Mouse (Mus musculus): Measurements from ENCODE around the gene Mtnr1a.
"Not testable (repeated sequence)": the region's sequence is repeated elsewhere in the genome, so short reads cannot be mapped to it uniquely, and the experiment has no call there.

Gene Mtnr1a

DNA sequence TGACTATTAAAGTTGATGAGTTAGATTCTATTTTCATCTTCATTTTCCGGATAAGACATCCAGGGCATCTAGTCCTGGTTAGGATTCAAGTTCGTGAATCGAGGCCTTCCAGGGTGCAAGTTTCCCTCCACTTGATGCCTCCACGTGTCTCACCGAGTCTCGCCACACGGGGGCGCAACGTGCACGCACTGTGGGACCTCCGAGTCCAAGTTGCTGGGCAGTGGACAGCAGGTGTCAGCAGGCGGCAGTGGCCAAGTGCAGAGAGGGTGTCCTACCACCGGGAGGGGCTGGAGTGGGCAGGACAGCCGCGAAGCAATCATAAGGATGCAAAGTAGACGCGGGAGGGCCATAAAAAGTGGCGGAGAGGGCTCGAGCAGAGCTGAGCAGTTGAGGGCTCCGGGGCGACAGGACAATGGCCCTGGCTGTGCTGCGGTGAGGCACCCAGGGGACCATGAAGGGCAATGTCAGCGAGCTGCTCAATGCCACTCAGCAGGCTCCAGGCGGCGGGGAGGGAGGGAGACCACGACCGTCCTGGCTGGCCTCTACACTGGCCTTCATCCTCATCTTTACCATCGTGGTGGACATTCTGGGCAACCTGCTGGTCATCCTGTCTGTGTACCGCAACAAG lies at the start of gene Mtnr1a:
Mtnr1a (plus strand) TSS at position 379 of the 628 bp plus-strand sequence.
- peak; percentile 72 for DNase-seq

DNA sequence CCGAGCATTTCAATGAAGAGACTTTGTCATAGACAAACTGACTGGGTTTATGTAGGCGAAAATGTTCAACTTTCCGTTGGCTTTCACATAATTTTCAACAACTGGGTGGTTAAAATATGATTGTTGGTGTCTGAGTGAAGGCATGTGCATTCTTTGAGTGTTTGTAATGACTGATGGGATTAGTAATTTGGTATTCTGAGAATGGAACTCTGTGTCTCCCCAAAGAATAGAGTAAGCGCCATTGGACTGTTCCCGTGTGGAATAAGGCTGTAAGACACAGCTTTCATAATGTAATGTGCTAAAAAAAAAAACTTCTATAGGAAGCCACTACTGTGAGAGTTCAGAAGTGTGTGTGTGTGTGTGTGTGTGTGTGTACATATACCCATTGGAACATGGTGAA lies 49.7 kb upstream of the Mtnr1a start:
- DNase-seq, result no peak

DNA sequence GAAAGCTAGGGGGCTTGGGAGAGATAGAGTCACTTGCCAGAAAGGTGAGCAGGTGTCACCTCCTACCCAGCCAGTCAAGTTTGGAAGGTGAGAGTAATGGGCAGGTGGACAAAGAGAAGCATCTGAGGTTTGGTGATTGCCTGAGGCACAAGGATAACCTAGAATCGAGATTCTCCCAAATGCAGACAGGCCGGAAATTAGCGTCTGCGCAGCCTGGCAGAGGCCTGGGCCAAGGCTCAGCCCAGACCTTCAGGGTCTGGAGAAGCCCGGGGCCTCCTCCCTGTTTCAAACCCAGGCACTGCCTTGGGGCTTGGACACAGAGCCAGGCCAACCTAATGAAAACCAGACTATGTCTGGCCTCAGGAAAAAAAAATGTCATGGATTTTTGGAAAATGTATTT lies 47.8 kb upstream of the Mtnr1a start:
- DNase-seq, result no peak

DNA sequence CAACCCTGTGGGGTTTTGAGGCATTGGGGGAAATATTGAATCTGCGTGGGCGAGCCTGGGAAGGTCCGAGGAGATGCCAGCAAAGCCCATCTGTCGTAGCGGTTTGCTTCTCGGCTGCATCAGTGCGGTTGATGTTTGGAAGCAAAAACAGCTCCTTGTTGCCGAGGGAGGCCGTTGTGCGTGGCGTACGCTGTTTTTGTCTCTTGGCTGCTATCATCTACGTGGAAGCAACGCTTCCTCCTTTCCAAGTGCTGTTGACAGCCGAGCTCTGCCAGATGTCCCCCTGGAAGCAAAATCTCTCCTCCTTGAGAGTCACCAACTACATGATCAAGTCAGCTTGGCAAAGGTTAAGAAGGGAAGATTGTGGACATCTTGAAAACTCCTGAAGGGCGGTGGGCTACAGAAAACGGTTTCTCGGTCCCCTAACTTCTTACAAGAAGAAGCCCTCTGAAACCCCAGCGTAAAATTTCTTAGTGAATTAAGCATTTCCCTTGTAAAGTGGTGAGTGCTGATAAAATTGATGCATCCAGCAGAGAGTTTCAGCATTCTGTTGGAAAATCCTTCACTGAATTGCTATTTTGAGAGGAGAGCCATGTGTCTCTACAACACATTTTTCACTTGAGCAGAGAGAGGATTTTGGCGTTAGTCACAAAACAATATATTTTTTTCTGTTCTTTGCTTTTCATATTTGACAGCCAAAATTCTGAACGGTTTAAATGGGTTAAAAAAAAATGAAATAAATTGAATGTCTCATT lies 46.8 kb upstream of the Mtnr1a start:
- DNase-seq, result no peak

DNA sequence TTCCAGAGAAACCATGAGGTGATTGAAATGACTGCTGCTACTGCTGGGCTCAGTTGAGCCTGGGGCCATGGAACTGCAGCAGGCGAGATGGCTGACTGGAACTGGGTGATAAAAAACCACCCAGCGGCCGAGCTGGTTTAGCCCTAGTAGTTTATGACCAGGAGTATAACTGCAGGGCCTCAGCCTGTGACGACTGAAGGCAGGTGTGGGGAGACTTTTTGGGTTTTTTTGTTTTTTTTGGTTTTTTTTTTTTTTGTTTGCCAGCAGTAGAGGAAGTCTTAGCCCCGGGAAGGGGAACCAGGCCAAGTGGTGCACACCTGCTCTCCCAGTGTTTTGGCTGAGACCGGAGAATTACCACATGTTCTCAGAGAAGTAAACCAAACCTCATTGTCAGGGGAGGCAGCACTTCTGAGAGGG lies 40.8 kb upstream of the Mtnr1a start:
- DNase-seq, result no peak

DNA sequence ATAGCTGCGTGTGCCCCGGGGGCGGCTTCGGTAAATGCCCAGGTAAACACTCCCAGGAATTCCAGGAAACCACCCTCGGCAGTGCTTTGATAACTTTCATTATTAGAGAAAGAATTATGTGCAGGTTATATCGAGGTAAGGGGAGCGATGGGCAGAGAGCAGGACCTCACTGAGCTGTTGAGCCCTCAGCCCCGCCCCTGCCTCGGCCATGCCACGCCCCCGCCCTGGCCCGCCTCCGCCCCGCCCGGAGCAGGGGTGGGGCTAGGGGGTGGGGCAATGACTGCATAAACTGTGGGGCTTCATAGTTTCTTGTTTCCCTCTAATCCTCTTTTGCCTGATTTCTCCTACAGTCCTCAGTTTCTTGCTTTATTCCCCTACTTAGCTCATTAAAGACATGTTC lies 30.6 kb upstream of the Mtnr1a start:
- no peak for DNase-seq

DNA sequence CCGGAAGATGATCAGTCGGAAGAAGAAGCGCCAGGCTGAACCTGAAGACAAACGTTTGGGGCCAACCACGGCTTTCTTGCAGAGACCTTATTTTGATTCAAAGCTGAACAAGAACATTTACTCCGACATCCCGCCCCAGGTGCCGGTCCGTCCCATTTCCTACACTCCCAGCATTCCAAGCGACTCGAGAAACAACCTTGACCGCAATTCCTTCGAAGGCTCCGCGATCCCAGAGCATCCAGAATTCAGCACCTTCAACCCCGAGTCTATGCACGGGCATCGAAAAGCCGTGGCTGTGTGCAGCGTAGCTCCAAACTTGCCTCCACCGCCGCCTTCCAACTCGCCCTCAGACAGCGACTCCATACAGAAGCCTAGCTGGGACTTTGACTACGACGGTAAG lies 24.8 kb upstream of the Mtnr1a start:
- no peak for DNase-seq

DNA sequence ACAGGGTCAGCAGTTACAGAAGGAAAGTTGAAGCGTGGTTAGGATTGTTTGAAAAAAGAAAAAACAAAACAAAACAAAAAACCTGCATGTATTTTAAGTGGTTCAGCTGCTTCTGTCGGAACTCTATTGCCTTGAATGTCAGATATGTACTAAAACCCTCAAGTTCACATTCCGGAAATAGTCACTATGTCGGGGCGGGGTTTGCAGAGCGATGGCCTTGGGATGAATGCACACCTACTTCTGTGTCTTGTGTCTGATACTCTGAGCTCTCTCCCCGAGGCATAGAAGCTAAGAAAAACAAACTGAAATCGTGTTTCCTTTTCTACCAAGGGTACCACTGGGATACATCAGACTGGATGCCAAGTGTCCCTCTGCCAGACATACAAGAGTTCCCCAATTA lies 18.5 kb upstream of the Mtnr1a start:
- no peak for DNase-seq

DNA sequence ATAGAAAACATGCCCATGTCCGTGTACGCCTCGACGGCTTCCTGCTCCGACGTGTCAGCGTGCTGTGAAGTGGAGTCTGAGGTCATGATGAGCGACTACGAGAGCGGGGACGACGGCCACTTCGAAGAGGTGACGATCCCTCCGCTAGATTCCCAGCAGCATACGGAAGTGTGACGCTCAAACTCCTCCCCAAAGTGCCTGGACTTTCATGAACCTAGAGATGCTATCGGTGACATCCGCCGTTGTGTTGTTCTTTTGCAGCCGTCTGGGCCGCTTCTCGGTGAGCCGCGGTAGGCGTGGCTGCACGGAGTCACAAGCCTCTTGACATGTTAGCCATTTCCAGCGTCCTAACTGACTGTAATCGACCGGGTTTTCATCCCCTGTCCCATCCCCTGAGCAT lies 17.7 kb upstream of the Mtnr1a start:
- DNase-seq, result no peak

DNA sequence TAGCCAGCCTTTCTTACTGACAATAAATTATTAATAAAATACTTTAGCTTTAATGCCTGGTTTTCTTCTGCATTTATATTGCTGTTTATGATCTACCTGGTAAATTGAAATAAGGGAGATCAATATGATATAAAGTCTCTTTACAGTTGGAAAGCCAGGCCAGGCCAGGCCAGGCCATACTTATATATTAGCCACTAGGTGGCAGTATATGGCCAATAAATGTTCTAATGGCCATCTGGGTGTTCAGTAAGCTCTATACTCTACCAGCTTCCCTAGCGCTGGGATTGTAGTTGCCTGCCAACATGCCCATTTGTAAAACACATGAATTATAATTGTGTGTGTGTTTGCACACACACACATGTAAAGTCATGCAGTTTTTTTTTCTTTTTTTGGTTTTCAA lies 16.7 kb upstream of the Mtnr1a start:
- no peak for DNase-seq

DNA sequence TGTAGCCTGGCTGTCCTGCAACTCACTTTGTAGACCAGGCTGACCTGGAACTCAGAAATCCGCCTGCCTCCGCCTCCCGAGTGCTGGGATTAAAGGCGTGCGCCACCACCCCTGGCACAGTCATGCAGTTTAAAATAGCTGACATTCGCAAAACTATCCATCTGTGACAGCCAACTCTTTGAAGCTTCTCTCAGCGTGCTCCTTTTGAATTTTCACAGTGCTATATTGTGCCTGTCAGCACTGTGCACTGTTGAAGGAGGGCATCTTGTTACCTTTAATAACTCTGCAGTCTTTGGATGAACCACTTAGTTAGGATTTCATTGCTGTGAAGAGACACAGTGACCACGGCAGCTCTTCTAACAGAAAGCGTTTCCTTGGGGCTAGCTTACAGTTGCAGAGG lies 16.3 kb upstream of the Mtnr1a start:
- no peak for DNase-seq

DNA sequence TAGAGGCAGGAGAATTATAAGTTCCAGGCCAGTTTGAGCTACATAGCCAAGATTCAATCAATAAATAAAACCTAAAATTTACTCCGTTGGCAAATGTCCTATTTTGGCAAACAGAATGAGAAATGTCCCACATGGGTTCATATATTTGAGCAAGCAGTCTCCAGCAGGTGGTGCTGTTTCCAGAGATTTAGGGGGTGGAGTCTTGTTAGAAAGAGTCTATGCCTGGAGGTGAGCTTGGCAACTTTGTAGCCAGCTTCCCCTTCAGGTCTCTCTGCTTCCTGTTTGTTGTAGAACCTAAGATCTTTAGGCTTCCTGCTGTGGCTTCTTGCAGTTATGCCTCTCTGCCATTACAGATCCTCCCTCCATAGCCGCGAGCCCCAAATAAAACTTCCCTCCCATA lies 13.4 kb upstream of the Mtnr1a start:
- DNase-seq, result no peak

DNA sequence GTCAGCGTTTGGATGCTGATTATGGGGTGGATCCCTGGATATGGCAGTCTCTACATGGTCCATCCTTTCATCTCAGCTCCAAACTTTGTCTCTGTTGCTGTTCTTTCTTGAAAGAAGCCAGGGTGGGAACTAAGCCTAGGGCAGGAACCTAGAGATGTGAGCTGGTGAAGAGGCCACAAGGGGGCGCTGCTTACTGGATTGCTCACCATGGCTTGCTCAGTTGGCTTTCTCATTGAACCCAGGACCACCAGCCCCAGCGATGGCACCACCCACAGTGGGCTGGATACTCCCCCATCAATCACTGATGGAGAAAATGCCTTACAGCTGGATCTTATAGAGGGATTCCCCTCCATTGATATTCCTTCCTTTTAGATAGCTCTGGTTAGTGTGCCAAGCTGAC lies 12.1 kb upstream of the Mtnr1a start:
- no peak for DNase-seq

DNA sequence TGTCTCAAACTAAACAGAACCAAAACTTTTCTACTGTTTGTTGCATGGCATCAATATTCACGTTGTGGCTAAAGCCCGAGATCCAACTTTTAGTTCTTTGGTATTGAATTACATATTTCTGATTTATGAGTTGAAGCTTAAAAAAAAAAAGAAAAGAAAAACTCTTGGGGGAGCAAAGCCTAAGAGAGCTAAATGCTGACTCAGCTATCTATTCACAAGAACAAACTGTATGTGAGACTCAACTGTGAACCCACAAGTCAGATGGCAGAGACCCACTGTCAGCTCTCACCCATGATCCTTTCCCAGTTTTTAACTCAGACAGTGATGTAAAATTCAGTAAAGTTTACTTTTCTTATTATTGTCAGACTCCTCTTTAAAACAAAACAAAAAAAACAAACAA lies 8.9 kb upstream of the Mtnr1a start:
- no peak for DNase-seq

DNA sequence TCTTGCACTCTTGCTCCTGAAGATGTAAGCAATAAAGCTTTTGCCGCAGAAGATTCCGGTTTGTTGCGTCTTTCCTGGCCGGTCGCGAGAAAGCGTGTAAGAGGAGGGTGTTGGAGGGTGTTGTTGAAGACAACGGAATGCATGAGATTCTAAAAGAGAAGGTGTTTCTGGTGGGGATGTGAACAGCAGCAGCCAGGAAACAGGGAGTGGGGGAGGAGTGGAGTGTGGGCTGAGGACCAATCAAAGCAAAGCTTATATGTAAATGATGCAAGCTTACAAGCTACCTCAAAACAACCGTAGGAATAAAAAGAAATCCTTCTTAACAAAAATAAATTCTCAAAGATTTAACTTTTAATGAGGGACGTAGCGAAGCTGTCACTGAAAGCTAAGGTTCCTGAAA lies 6.6 kb upstream of the Mtnr1a start:
- DNase-seq, result no peak

DNA sequence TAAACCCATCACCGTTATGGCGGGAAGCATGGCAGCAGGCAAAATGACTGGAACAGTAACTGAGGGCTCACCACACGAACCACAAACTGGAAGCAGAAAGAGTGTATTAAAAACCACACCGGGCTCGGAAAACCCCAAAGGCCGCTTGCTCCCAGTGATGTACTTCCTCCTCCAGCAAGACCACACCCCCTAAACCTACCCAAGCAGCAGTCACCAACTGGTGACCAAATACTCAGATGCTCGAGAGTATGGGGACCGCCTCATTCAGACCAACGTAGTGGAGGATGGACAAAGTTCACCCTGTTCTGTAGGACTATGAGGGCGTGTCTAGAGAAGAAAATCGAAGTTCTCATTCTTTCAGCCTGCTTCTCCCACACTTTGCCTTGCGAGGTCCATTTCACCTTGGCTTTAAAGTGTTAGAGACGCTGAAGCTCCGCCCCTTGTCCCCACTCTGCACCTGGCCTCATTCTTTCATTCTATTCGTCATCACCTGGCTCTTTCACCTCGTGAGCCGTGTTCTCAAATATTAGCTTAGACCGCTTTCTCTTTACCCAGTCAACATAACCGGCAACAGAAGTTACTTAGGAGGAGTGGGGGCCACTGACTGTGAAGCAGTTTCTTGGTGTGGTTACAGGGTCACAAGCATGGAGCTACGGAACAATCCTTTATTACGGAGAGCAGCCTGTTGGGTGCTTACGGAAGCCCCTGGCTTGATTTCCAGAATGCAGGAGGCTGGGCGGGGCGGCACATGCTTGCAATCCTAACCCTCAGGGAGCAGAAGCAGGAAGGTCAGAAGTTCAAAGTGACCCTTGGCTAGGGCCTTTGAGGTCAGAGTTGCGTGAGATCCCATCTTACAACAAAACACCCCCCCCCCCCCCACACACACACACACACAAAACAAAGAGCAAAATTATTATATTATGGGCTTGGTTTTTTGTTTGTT lies 5.7 kb upstream of the Mtnr1a start:
- no peak for DNase-seq

DNA sequence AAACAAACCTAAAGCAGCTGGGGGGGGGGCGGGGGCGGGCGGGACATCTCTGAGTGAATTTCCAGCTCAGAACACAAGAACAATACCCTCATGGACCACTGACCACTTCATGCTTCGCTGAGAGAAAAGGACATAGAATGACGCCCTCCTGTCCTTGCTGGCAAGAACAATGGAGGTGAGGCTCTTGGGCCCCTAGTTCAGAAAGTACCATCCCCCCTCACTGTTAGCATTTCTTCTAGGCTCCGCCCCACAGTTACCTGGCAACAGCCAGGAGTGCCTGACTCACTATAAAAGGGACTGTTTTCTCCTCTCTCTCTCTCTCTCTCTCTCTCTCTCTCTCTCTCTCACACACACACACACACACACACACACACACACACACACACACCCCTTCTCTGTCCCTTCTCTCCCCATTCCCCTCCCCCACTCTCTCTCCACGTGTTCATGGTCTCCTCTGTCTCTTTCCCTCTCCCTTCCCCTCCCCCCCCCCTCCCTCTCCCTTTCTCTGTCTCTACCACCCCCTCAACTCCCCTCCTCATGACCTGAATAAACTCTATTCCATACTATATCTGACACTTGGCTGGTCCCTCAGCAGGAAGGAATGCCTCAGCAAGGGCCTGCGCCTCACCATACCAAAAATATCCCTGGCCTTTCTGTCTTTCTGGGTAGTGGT lies 4.6 kb upstream of the Mtnr1a start:
- no peak for DNase-seq

DNA sequence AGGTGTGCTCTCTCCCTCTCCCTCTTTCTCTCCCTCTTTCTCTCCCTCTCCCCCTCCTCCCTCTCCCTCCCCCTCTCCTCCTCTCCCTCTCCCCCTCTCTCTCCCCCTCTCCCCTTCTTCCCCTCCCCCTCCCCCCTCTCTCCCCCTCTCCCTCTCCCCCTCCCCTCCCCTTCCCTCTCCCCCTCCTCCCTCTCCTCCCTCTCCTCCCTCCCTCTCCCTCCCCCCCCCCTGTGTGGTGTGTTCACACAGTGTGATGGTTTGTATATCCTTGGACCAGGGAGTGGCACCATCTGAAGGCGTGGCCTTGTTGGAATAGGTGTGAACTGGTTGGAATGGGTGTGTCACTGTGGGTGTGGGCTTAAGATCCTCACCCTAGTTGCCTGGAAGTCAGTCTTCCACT lies 3.5 kb upstream of the Mtnr1a start:
- not testable (repeated sequence) for DNase-seq

DNA sequence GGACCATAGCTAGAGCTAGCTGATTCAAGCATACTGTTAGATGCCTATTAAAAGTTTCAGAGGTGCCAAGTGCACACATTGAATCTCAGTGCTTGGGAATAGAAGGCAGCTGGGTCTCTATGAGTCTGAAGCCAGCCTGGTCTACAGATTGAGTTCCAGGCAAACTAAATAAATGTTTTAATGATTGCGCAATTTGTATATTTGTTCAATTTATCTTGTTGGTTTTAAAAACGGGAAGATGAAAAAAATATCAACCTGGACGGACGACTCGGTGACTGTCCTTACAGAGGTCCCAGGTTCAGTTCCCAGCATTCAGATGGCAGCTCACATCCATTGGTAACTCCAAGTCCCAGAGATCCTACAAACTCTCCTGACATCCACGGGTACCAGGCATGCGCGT lies 2.0 kb downstream of the Mtnr1a start:
- no peak for DNase-seq

DNA sequence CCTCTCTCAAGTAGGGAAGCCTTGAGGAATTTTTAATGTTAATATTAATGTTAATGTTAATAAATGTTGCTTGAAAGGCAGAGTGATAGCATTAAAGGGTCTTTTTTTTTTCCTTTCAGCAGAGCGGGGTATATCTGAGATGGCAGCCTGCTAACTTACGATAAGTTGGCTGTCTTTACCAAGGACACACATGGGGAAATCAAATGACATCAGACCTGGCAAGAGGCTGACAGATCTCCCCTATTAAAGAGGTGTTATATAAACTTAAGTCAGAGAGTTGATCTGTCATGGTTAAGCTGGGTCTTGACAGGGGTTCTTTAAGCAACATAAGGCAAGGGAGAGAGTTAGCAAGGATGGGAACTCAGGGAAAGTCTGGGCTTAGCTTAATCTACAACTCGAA lies 11.9 kb downstream of the Mtnr1a start:
- DNase-seq, result no peak

DNA sequence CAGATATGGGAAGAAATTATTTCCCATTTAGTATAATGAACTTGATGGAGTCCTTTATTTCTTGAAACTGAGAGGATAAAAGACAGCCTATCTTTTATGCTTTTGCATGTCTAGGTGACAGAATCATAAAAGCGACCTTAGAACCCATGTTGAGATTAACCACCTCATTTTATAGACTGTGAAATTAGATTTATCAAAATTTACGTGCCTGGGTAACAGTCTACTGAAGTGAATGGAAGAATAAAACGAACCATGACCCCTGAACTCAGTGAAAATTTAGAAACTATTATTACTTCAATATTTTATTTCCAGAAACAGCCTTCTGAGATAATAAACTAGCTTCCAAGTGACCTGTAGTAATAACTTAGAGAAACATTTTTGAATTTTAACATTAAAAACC lies 24.7 kb downstream of the Mtnr1a start:
- no peak for DNase-seq

DNA sequence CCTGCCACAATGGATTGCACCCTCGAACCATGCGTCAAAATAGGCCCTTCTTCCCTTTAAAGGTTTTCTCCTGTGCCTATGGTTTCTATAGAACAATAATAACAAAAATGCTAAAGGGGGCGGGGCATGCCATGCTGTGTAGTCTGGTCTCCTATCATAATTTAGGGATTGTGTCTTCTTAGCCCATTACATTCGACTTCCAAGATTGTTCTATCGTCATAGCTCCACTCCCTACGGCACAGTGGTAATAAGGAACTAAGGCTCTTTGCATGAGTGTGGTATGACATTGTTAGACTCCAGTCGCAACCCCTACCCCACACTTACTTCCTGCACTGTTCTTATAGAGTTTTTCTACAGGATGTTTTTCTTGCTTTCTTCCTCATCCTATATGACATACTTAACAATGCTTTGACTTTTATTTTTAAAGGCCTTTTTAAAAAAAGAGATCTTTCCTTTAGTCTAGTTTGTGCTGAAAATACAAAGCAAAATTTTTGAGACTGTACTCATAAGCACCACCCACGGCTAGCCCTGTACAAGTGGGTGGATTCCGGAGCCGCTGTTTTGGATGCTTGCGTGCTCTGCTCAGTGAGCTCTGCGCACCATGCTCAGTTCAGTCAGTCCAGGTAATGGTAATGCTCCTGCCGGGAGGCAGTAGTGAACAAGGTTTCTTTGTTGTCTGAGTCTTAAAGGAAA lies 40.6 kb downstream of the Mtnr1a start:
- no peak for DNase-seq

All from kidney, adult 11 months (tissue).